Mouse (Mus musculus): Measurements from ENCODE around the gene Itga5.
"Not testable (repeated sequence)": the region's sequence is repeated elsewhere in the genome, so short reads cannot be mapped to it uniquely, and the experiment has no call there.

Gene Itga5

DNA sequence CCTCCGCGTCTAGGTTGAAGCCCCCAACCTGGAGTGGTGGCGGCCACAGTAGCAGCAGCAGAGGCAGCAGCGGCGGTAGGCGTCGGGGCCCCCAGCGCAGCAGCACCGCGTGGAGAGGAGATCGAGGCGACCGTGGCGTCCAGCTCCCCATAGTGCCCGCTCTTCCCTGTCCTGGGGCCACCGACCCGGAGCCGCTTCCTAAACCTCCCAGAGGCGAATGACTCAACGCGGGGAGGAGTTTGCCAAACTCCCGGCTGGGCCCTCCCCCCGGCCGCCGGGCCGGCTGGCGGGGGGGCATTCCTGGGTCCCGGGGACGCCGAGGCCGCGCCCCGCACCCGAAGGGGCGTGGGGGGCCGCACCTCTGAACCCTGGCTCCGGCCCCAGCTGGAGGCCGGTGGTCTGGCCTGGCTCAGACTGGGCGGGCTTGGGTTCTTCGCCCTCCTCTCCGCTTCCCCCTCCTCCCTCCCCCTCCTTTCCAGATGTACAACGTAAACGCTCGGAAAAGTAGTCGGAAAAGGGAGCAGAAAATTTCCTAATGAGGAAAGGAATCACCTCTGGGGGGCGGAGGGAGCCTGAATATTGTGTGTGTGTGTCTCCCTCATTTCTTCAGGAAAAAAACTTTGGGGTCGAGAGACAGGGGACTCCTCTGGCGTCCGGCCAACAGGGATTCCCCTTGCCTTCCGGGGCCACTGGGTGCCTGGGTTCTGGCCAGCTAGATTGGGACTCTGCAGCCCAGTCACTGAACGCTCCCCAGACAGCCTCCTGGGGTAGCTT, at the start of gene Itga5:
TSS of gene Itga5 (minus strand) at position 388 of the 774 bp plus-strand sequence.
- DNase-seq, result peak; percentile 35

DNA sequence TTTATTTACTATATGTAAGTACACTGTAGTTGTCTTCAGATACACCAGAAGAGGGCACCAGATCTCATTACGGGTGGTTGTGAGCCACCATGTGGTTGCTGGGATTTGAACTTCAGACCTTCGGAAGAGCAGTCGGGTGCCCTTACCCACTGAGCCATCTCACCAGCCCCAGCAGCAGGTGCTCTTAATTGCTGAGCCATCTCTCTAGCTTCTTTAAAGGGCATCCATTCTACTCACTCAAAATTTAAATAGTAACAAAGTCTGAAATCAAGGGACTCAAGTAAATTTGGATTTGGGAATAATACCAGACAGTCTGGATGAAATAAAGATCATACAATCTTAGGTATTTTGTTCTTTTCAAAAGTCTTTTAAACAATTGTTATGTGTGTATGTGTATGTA, 39.0 kb upstream of the Itga5 start:
- not testable (repeated sequence) for DNase-seq

DNA sequence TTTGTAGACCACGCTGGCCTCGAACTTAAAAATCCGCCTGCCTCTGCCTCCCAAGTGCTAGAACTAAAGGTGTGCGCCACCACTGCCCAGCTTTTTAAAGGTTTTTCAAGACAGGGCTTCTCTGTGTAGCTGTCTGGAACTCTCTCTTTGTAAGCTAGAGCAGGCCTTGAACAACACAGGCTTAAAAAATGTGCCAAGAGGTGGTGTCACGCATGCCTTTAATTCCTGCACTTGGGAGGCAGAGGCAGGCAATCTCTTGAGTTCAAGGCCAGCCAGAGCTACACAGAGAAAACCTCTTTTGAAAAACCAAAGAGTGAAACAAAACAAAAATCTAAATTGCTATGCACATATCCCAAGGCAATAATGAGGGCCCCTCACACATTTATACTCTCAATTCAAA, 34.8 kb upstream of the Itga5 start:
- DNase-seq, result no peak

DNA sequence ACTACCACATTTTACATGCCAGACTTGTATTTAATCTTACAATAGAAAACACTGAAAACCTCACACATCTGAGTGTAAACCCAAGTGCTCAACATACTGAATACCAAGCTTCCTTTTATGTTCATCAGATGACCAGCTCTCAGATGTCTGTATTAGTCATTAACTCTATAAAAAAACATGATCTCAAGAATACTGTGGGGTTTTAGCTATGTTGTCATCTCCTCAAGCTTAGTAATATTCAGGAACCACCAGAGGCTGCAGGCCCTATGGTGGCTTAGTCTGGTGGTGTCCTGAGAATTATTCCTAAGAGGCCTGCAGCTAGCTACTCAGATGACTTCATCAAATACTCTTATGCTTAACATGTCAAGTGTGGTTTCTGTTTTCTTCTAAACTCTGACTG, 27.0 kb upstream of the Itga5 start:
- DNase-seq, result no peak

DNA sequence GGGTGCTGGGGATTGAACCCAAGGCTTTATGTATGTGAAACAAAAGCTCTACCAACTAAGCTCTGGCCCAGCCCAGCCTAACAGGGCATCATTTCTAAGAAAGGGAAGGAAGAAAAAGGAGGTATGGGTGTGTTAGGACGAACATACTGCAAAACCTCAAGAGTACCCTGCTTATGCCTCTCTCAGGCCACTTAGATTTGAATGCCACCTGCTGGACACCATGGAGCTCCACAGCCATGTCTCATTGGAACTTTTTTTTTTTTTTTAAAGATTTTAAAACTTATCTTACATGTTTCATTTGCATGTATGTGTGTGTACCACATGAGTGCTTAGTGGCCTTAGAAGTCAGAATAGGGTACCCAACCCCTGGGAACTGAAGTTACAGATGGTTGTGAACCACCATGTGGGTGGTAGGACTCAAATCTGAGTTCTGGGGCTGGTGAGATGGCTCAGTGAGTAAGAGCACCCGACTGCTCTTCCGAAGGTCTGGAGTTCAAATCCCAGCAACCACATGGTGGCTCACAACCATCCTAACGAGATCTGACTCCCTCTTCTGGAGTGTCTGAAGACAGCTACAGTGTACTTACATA, 22.1 kb upstream of the Itga5 start:
- no peak for DNase-seq

DNA sequence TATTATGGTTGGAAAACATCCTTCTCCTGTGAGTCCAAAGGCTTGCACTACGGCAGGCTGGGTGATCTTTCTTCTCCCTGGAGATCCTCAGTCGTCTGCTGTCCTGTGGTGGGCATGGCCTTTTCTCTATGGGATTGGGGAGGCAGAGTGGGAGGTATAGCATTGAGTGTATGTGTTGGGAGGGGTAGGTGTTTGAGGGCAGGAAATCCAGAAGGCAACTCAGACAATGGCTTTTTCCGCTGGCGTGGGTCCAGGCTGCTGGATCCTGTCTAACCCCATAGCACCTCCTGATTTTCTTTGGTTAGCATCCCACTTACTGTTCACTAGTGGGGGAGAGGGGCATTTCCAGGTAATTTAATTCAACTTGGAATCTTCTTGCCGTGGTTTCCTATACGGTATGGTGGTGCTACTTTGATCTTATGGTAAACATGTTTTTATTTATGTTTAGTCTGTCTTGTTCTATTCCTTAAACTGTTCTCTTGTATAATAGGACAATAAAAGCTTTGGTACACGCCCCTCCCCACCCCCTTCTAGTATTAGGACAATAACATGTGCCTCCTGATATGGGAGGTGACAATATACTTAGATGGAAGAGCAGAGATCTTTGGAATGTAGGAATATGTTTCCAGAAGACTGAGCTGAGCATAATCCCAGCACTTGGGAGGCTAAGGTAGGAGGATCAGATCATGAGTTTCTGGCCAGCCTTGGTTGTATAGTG, 17.4 kb upstream of the Itga5 start:
- DNase-seq, result peak; percentile 27

GRCm38 (mm10) chr15:103382795-103383406, 16.3 kb upstream of the Itga5 start:
- DNase-seq, result no peak

GRCm38 (mm10) chr15:103382075-103382474, 15.5 kb upstream of the Itga5 start:
- no peak for DNase-seq

DNA sequence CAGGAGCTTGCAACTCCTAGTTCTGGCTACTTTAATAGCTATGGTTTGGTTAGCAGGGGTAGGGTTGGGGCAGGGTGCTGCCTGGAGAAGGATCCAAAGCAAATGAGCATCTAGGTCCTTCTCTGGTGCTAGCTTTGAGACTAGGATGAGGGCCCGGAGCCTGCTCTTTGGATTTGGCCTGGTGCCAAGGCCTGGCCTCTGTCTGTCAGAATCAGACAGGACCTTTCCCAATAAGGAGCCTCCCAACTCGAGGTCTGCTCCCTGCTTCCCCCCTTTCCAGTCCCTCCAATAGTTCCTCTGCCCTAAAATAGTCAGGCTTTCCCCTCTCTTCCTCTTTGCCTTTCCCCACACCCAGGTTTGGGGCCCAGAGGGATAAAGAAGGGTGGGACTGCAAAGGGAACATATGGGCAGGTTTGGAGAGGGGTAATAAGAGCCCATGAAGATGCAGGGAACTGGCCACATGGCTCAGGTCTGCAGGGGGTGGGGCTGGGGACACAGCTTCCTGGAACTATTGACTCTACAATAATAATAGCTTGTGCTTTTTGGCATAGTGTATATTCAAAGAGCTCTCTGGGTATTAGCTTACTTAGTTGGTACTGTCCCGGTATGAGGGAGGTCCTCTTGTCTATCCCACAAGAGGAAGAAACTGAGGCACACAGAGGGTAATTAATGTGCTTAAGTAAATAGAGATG, 12.2 kb upstream of the Itga5 start:
- no peak for DNase-seq

DNA sequence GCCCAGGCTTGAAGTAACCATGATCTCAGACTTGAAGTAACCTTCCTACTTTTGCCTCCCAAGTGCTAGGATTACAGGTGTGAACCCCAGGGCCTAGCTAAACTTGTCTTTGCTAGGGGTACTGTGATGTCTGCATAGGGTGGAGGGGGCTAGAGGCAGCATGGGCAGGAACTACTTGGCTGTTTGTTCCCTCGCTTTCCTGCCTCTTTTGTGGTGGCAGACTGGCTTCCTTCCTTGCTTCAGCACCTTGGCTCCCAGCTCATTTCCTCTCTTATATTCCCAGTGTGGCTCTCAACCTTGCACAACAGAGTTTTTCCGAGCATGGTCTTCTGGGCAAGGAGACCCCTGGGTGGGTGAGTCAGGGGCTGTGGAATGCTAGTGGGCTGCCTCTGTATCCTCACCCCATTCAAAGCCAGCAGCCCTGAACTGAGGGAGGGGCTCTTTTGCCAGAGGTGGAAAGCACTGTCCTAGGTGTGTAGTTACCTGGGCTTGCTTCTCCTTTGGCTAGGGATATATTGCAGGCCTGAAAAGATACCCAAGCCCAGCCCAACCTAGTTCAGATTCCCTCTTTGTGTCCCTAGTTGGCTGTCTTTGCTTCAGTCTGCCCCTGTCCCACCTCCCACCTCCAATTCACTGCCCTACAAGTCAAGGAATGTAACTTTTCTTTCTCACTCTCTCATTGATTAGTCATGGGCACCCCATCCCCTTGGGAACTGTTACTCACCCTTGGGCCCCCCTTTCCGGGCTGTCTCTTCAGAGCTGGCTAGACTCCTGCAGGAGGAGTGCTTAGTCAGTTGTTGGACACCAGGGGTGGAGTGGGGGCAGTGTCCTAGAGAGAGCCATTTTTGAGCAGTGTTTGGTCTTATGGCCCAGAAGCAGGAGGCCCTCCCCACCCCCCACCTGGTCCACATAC, 11.4 kb upstream of the Itga5 start:
- no peak for DNase-seq

- DNase-seq, result no peak
Observed at GRCm38 (mm10) chr15:103376837-103377269, 10.3 kb upstream of the Itga5 start.

- DNase-seq, result no peak
Observed at GRCm38 (mm10) chr15:103375112-103375800, 8.7 kb upstream of the Itga5 start.

DNA sequence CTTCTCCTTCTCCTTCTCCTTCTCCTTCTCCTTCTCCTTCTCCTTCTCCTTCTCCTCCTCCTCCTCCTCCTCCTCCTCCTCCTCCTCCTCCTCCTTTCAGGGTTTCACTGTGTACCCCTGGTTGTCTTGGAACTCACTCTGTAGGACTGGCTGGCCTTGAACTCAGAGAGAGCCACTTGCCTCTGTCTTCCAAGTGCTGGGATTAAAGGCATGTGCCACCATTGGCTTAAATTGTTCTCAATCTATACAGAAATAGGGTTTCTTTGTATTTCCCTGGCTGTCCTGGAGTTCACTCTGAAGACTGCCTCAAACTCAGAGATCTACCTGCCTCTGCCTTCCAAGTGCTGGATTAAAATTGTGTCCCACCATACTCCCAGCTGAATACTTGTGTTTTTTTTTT, 5.9 kb upstream of the Itga5 start:
- no peak for DNase-seq

GRCm38 (mm10) chr15:103371741-103372140, 5.2 kb upstream of the Itga5 start:
- no peak for DNase-seq

GRCm38 (mm10) chr15:103371208-103371607, 4.6 kb upstream of the Itga5 start:
- no peak for DNase-seq

DNA sequence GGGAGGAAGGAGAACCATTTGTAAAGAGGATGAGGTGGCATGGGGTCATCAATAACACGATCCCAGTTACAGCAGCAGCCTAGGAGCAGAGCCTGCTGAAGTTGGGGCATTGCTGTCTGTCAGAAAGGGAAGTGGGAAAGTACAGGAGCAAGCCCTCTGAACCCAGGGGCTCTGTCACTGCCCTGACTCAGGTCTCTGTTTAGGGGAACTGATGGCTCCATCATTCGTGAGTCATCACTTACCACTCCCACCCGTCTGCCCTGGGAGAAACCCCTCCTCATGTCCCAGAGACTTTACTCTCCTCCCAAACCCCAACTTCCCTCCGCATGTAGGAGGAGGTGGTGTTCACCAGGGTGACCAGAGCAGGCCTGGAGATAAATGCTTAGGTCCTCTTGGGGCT, 3.9 kb upstream of the Itga5 start:
- no peak for DNase-seq

DNA sequence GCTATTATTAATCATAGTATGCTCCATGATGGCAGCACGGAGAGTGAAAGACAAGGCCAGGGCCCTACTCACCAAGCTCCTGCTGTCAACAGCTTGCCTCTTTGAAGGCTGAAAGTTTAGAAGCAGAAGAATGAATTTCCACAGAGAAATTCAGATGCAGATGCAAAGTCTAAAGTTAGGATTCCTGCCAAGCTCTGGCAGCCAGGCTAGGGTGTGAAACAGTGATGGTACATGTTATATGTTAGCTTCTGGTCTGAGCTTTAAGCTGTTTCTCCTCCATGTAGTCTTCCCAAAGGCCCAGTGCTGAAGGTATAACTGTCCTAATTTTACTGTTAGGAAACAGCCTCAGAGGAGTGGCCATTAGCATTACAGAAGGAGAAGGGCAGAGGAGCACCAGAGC, 2.6 kb upstream of the Itga5 start:
- no peak for DNase-seq

DNA sequence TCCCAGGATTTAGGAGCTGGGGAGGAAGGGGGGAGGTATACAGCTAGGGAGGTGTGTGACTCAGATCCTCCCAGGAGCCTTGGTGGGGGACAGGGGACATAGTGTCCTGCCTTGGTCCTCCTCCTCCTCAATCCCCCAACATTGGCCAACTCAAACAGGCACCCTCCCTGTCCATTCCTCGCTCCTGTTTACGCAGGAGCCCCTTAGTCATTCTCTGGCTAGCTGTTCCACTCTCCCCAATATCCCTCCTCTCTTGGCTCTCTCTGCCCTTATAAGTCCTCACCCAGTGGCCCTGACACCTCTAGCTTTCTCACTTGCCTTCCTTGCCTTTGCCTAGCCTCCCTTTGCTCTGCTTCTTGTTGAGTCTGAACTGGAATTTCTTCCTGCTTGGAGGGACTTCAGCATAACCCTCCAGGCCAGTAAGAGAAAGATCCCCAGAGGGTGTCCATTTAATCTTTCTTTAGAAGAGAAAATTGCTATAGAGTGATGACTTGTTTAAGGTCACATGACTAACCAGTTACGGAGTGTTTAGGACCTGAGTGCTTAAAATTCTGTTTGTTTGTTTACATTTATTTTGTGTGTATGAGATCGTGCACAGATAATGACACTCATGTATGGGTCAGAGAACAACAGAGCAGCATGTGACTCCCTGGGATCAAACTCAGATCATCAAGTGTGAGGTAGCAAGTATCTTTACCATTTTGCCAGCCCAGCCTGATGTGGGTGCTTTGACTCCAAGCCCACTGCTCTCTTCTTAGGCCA, 1.8 kb upstream of the Itga5 start:
- no peak for DNase-seq

DNA sequence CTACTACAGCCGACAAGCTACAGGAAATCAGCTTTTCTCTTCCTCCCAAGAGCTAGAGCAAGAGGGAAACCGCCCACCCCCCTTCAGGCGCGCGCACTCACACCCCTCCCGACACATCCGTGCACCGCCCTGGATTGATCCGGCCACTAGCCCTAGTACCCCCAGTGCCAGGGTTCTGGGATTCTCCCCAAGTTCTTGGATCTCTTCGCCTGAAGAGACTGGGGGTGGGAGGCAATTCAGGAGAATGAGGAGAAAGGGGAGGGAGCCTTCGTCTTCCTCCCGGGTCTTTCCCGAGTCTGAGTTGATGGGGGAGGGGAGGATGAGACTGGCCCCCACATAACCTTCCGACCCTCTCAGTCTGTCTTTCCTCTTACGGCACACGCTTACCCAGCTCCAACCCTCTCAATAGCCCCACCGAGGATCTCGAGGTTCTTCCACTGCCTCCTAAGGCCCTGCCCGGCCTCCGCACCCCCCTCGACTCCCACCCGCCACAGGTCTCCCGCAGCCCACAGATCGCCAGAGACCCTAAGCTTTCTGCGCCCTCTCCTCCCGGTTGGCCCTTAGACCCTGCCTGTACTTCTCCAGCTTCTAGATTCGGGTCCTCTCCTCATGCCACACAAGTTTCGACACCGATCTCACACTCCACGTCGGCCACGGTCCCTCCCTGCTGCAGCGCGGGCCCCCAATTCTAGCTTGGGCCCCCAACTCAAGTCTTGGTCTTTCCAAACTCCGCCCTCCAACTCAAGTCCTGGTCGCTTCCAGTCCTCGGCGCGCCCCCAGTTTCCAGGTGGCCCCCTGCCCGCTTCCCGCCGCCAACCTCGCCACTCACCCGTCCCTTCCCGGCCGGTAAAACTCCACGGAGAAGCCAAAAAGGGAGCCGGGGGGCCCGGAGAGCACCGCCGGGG, 840 bp downstream of the Itga5 start:
- no peak for DNase-seq
